Mouse (Mus musculus) neural tube, embryonic 12.5 days (tissue): ENCODE measurements around the gene Tspan5. TPM values are rescaled to one million over a fixed set of nuclear protein-coding genes. Genes with fewer than 3 reads are reported as not detected.

Source experiments
- ATAC-seq: fragments of 200-750 bp; cut with Nextera tagmentation; 2 replicates; pipeline ENCODE4 v1.8.0; 2017; ENCODE audit warnings: low read depth, mild to moderate bottlenecking, moderate TSS enrichment, moderate library complexity; ENCODE audit not compliant: low FRiP score
- H3K27ac ChIP-seq: fragments of 300-500 bp; sonication (generic); 2 replicates; pipeline ENCODE4 v1.5.1; 2016
- H3K27me3 ChIP-seq: fragments of 300-500 bp; sonication (generic); replicated peaks from 2 replicates; pipeline ENCODE4 v1.6.1; 2016; ENCODE audit warnings: mild to moderate bottlenecking
- H3K36me3 ChIP-seq: fragments of 300-500 bp; sonication (generic); 2 replicates; pipeline ENCODE4 v1.6.1; 2016; ENCODE audit warnings: mild to moderate bottlenecking
- H3K4me1 ChIP-seq: fragments of 300-500 bp; sonication (generic); 2 replicates; pipeline ENCODE4 v1.6.1; 2016
- H3K4me2 ChIP-seq: fragments of 300-500 bp; sonication (generic); replicated peaks from 2 replicates; pipeline ENCODE4 v1.6.1; 2016; ENCODE audit warnings: mild to moderate bottlenecking
- H3K4me3 ChIP-seq: fragments of 300-500 bp; sonication (generic); 2 replicates; pipeline ENCODE4 v1.5.1; 2016
- H3K9ac ChIP-seq: fragments of 300-500 bp; sonication (generic); 2 replicates; pipeline ENCODE4 v1.6.1; 2016; ENCODE audit warnings: mild to moderate bottlenecking
- H3K9me3 ChIP-seq: fragments of 300-500 bp; sonication (generic); 2 replicates; pipeline ENCODE4 v1.6.1; 2016; ENCODE audit warnings: mild to moderate bottlenecking
- WGBS: fragments of 180-500 bp; shearing (Covaris S2); methylation state at CpG from one replicate; pipeline ENCODE4 v1.1.7; 2016; 5-methylcytosine and 5-hydroxymethylcytosine counted together
- polyA plus RNA-seq: library from polyadenylated mRNA; unstranded; fragments of >200 nt; fragmentation: Nextera tagmentation; extraction: Ambion mirVana; gene quantifications from 2 replicates; pipeline ENCODE4 v1.2.1, GENCODE M21; 2016

Tspan5 gene
- polyA plus RNA-seq, 1 experiment from 2014 or later, result 95.3 TPM

DNA sequence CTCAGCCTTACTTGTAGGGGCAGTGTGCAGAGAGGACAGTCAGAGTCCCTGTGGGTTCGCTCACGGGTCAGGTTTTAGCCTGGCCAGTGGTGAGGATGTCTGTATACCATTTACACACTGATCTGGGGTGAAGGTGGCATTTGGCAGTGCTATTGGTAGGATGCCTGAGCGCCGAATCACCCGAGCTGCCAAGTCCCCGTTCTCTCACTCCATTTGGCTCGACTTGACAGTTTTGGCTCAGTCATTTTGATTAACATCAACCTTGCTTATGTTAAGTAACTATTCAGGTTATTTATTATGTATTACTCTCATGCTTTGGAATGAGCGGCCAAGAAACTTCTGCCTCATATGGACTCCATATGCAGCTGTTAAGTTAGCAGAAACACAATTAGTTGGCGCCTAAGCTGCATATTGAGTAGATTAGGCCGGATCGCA lies 18.7 kb downstream of the Tspan5 start:
- no peak overlapping the region for H3K4me3 ChIP-seq
- no peak overlapping the region for H3K9ac ChIP-seq
- H3K4me2 ChIP-seq, result no peak overlapping the region
- peaks cover 3% of the 10 kb centered on the region; the same call in 1 of the 2 replicates for H3K36me3 ChIP-seq
- H3K27me3 ChIP-seq, result no peaks in the 10 kb centered on the region
- H3K27ac ChIP-seq, result no peak overlapping the region
- no peak for ATAC-seq
- 72% methylated on average over 11 of the region's 11 CpGs for WGBS
- H3K9me3 ChIP-seq, result no peaks in the 10 kb centered on the region
- peaks cover 7% of the 10 kb centered on the region for H3K4me1 ChIP-seq

DNA sequence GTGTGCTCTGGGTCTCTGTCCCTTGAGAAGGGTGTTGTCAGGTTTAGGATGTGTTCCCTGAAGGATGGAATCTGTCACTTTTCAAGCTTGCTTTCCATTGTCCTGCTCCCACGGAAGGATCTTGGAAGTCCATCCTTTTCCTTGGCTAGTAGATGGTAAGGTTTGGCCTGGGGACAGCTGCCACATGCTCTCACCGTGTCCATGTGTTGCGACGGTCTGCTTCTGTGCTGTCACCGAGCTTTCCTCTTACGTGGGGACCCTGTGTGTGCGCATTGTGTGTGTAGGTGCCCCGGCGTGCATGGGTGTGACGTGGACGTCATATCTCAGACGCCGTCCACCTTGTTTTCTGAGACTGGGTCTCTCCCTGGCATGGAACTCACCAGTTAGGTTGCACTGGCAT lies 19.5 kb downstream of the Tspan5 start:
- Histone ChIP-seq H3K27ac (no peak overlapping the region), H3K36me3 (peaks cover 3% of the 10 kb centered on the region; the same call in 1 of the 2 replicates), H3K4me3 (no peak overlapping the region), H3K9me3 (no peaks in the 10 kb centered on the region), H3K27me3 (no peaks in the 10 kb centered on the region), H3K4me1 (peaks cover 7% of the 10 kb centered on the region), H3K4me2 (no peak overlapping the region), H3K9ac (no peak overlapping the region)
- WGBS, result 95% methylated on average over 13 of the region's 13 CpGs
- no peak for ATAC-seq

- Histone ChIP-seq H3K4me2 (no peak overlapping the region), H3K9me3 (no peaks in the 10 kb centered on the region), H3K27me3 (no peaks in the 10 kb centered on the region), H3K27ac (no peak overlapping the region), H3K4me3 (no peak overlapping the region), H3K4me1 (peaks cover 13% of the 10 kb centered on the region), H3K36me3 (peaks cover 3% of the 10 kb centered on the region; the same call in 1 of the 2 replicates), H3K9ac (no peak overlapping the region)
- 91% methylated on average over 9 of the region's 9 CpGs for WGBS
- ATAC-seq, result no peak
These were observed 21.9 kb downstream of the Tspan5 start for GRCm38 (mm10) chr3:138763941-138764340.

DNA sequence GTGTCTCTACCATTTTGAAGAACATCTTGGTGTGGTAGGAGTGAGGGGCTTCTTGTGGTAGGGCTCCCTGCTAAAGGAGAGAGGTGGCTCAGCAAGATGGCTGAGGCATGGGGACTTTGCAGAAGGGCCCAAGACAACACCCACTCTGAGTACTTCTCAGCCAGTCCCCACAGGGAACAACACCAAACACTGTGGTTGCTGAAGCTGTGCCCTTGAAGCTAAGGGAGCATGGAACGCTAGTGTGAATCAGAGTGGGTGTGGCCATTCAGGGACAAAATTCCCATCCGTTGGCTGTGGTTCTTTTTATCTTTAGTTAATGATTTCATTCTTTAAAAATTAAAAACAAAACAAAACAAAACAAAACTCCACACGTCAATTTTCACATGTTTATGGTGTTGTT lies 22.8 kb downstream of the Tspan5 start:
- no peak for ATAC-seq
- H3K9ac ChIP-seq, result no peak overlapping the region
- H3K27me3 ChIP-seq, result no peaks in the 10 kb centered on the region
- no peak overlapping the region for H3K27ac ChIP-seq
- 87% methylated on average over 3 of the region's 3 CpGs for WGBS
- H3K4me1 ChIP-seq, result peaks cover 18% of the 10 kb centered on the region
- H3K9me3 ChIP-seq, result no peaks in the 10 kb centered on the region
- no peak overlapping the region for H3K4me2 ChIP-seq
- H3K36me3 ChIP-seq, result peaks cover 3% of the 10 kb centered on the region; the same call in 1 of the 2 replicates
- no peak overlapping the region for H3K4me3 ChIP-seq

DNA sequence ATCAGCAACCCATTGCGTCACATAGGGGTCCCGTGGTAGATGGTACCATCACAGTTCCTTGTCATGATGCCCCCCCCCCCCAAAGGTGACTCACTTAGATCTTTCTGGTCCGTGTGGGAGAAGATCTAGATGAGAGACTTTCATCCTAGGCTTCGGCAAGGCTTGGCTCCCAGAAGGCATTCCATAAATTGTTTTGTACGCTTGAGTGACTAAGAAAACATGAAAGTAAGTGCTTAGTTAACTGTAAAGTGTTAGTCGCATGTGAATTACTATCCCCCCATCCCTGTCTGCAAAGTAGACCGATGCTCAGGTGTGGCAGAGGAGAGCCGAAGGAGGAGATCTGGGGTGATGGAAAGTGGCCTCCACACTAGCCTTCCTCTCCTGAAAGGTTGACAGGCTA lies 25.0 kb downstream of the Tspan5 start:
- H3K27me3 ChIP-seq, result no peaks in the 10 kb centered on the region
- H3K4me2 ChIP-seq, result no peak overlapping the region
- ATAC-seq, result no peak
- H3K9me3 ChIP-seq, result no peaks in the 10 kb centered on the region
- peaks cover 22% of the 10 kb centered on the region for H3K4me1 ChIP-seq
- H3K36me3 ChIP-seq, result peaks cover 3% of the 10 kb centered on the region; the same call in 1 of the 2 replicates
- no peak overlapping the region for H3K9ac ChIP-seq
- H3K27ac ChIP-seq, result no peak overlapping the region
- H3K4me3 ChIP-seq, result no peak overlapping the region
- WGBS, result 75% methylated on average over 8 of the region's 8 CpGs

DNA sequence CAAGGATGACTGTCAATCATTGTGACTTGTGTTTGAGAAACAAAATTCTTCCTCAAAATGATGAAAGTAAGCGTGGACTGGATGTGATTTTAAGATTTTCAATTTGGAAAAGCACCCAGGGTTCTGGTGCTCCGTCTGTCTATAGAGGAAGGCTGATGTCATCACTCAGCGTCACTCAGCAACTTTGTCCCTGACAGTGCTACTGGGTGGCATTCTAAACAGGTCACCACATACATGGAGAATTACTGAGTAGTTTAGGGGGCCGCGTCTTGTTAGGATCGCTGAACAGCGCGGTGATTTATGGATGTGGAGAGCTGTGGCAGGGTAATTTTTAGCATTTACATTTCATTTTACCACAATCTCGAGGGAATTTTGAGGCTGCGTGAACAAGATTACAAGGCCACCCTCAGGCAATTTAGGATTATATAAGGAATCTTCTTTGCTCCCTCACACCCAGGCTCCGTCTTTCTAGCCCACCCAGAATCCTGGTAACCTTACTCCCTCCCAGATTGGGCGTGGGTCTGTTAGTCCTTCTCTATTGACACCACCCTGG lies 26.6 kb downstream of the Tspan5 start:
- WGBS, result 66% methylated on average over 12 of the region's 12 CpGs
- peaks cover 24% of the 10 kb centered on the region for H3K4me1 ChIP-seq
- no peak overlapping the region for H3K9ac ChIP-seq
- H3K4me2 ChIP-seq, result no peak overlapping the region
- no peaks in the 10 kb centered on the region for H3K9me3 ChIP-seq
- H3K27ac ChIP-seq, result no peak overlapping the region
- H3K27me3 ChIP-seq, result no peaks in the 10 kb centered on the region
- H3K36me3 ChIP-seq, result no peaks in the 10 kb centered on the region
- H3K4me3 ChIP-seq, result no peak overlapping the region
- ATAC-seq, result no peak

DNA sequence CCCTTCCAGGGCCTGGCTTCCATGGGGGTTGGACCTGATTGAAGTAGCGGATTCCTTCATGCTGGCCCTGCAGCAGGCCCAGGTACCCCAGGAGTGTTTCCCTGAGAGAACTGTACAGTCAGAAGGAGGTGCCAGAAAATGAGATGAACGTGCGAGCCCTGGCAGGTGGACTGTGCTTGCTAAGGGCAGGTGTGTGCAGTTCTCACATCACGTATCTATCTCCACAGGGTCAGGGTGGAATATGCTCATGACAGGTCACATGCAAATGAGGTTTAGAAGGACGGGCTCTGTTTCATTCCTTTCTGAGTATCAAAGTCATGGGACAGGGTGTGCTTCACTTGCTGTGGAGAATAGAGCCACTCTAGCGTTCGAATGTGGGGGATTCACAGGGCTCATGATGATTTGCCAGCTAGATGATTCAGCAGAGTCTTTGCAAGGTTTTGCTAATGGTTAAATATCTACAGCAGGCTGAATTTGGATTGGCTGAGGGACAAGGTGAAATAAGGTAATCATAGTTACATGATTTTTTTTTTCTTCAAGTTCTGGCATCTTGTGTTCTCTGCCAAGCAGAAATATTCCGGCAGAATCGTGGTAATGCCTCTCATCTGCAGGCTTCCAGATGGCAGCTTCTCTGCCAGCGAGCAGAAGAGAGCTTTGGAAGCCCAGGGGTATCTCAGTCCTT lies 28.8 kb downstream of the Tspan5 start:
- Histone ChIP-seq H3K27ac (no peak overlapping the region), H3K9ac (no peak overlapping the region), H3K4me3 (no peak overlapping the region), H3K4me2 (no peak overlapping the region), H3K4me1 (peaks cover 35% of the 10 kb centered on the region), H3K27me3 (no peaks in the 10 kb centered on the region), H3K36me3 (no peaks in the 10 kb centered on the region), H3K9me3 (no peaks in the 10 kb centered on the region)
- WGBS, result 77% methylated on average over 10 of the region's 10 CpGs
- ATAC-seq, result no peak

DNA sequence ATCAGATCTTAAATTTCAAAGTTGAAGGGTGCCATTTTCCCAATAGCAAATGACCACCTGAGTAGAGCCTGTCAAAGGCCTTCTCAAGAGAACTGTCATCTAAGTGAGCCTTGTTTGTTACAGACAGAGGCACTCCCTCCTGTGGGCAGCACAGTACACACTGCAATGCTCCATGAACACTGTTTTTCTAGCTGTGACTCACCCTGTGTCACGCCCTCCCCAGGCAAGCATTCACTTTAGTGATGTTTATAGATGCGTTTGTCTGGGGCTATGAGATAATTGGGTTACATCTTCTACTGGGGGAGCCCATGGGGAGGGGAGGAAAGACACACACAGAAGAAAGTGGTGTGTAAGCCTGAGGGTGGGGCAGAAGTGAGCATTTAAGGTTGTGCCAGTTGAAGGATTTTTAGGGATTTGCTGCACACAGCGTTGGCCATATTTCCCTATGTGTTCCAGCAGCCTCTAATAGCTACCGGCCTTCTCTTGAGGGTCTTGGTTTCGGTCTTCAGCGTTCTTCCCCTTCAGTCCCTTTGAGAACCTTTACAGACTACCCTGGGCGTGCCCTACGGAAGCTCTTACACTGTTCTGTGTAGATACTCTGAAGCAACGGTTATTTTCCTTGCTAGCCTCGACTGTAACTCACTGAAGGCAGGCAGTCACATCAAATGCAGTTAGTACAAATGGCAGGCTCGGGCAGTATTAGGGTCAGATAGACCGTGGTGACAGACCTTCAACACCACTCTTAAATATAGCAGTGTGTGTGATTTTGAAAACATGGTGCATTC lies 29.7 kb downstream of the Tspan5 start:
- WGBS, result 84% methylated on average over 12 of the region's 12 CpGs
- Histone ChIP-seq H3K9me3 (no peaks in the 10 kb centered on the region), H3K27me3 (no peaks in the 10 kb centered on the region), H3K4me1 (peaks cover 41% of the 10 kb centered on the region), H3K4me3 (no peak overlapping the region), H3K4me2 (no peak overlapping the region), H3K9ac (no peak overlapping the region), H3K36me3 (no peaks in the 10 kb centered on the region), H3K27ac (no peak overlapping the region)
- no peak for ATAC-seq

DNA sequence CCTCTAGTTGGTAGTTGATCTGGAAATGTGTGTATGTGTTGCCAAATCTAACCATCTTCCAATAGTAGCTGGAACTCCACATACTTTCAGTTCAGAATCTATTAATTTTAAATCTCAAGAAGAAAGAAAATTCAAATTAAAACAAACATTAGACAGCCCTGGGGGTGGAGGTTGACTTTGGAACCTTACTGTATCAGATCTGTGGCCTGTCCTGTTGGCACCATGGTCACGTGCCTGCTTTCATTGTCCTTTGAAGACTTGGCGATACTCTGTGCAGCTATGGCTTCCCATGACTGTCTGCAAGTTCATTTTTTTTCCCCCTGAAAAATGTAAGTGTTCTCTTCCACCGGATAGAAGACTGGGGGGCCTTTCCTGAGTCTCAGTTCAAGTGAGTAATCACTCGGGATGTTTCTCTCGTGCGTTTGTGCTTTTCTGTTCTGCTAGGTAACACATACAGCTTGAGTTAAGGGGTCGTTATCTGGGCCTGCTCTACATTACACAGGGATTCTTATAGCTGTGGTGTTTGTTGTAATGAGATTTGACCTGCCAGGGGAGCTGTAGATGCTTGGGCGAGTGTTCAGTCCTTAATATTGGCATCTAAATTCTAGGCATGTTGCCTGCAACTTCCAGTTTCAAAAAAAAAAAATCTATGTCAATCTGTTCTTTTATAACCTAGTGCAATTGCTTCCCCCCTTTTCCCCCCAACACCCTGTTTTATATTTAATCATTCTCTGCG lies 32.0 kb downstream of the Tspan5 start:
- Histone ChIP-seq H3K27me3 (no peaks in the 10 kb centered on the region), H3K27ac (no peak overlapping the region), H3K4me2 (no peak overlapping the region), H3K4me3 (no peak overlapping the region), H3K4me1 (peaks cover 48% of the 10 kb centered on the region), H3K9ac (no peak overlapping the region), H3K9me3 (no peaks in the 10 kb centered on the region), H3K36me3 (no peaks in the 10 kb centered on the region)
- 66% methylated on average over 9 of the region's 9 CpGs for WGBS
- ATAC-seq, result no peak

- no peak overlapping the region for H3K27ac ChIP-seq
- no peak overlapping the region for H3K4me2 ChIP-seq
- peaks cover 50% of the 10 kb centered on the region for H3K4me1 ChIP-seq
These were observed 32.6 kb downstream of the Tspan5 start for GRCm38 (mm10) chr3:138774607-138774943.

GRCm38 (mm10) chr3:138775926-138776715 lies 34.1 kb downstream of the Tspan5 start:
- Histone ChIP-seq H3K9ac (no peak overlapping the region), H3K36me3 (no peaks in the 10 kb centered on the region), H3K4me1 (peaks cover 49% of the 10 kb centered on the region), H3K27ac (no peak overlapping the region), H3K4me3 (no peak overlapping the region), H3K4me2 (no peak overlapping the region), H3K9me3 (no peaks in the 10 kb centered on the region), H3K27me3 (no peaks in the 10 kb centered on the region)
- WGBS, result 58% methylated on average over 7 of the region's 7 CpGs
- no peak for ATAC-seq

More at GRCm38 (mm10) chr3:138774607-138774943, 32.6 kb downstream of the Tspan5 start:
- no peak for ATAC-seq
- H3K9ac ChIP-seq, result no peak overlapping the region
- no peak overlapping the region for H3K4me3 ChIP-seq
- H3K36me3 ChIP-seq, result no peaks in the 10 kb centered on the region
- 78% methylated on average over 4 of the region's 4 CpGs for WGBS
- H3K9me3 ChIP-seq, result no peaks in the 10 kb centered on the region
- no peaks in the 10 kb centered on the region for H3K27me3 ChIP-seq
